Mouse (Mus musculus): ENCODE measurements around the gene B3gnt9. TPM values are rescaled to one million over a fixed set of nuclear protein-coding genes. Genes with fewer than 3 reads are reported as not detected.
"Not testable (repeated sequence)": the region's sequence is repeated elsewhere in the genome, so short reads cannot be mapped to it uniquely, and the experiment has no call there.

B3gnt9 gene
- polyA plus RNA-seq, 1 experiment from 2014 or later, result 8.6 TPM

GRCm38 (mm10) chr8:105294776-105295175, 39.8 kb upstream of the B3gnt9 start:
- peaks cover 24% of the 10 kb centered on the region for H3K4me1 ChIP-seq (ENCODE audit: control insufficient read depth, insufficient read depth, low read length)
- H3K9me3 ChIP-seq (replicated peaks; ENCODE audit: control insufficient read depth, low read length), result no peaks in the 10 kb centered on the region
- H3K27me3 ChIP-seq (ENCODE audit: control insufficient read depth, insufficient read depth, low read length), result peaks cover 15% of the 10 kb centered on the region
- ATAC-seq (replicated peaks; ENCODE audit: insufficient number of reproducible peaks, low FRiP score, low TSS enrichment), result no peak
- no peak overlapping the region; the same call in 1 of the 2 replicates for H3K27ac ChIP-seq (ENCODE audit: low read depth, low read length)
- H3K36me3 ChIP-seq (ENCODE audit: control insufficient read depth, insufficient read depth, low read length), result peaks cover 6% of the 10 kb centered on the region; the same call in 1 of the 2 replicates
- 64% methylated on average over 9 of the region's 9 CpGs for WGBS (ENCODE audit: insufficient replicate concordance)
- no peak overlapping the region for H3K4me3 ChIP-seq (ENCODE audit: low read depth, low read length)
- H3K4me2 ChIP-seq, result peak overlapping the region; percentile 28
- no peak overlapping the region for H3K9ac ChIP-seq (ENCODE audit: low read depth, low read length)

GRCm38 (mm10) chr8:105293405-105293804, 38.5 kb upstream of the B3gnt9 start:
- WGBS (ENCODE audit: insufficient replicate concordance), result 48% methylated on average over 19 of the region's 19 CpGs
- no peak overlapping the region for H3K4me3 ChIP-seq (ENCODE audit: low read depth, low read length)
- no peak overlapping the region for H3K4me2 ChIP-seq
- H3K27me3 ChIP-seq (ENCODE audit: control insufficient read depth, insufficient read depth, low read length), result peaks cover 16% of the 10 kb centered on the region
- no peak overlapping the region for H3K27ac ChIP-seq (ENCODE audit: low read depth, low read length)
- no peak overlapping the region for H3K9ac ChIP-seq (ENCODE audit: low read depth, low read length)
- H3K4me1 ChIP-seq (ENCODE audit: control insufficient read depth, insufficient read depth, low read length), result peaks cover 26% of the 10 kb centered on the region
- no peak for ATAC-seq (replicated peaks; ENCODE audit: insufficient number of reproducible peaks, low FRiP score, low TSS enrichment)
- no peaks in the 10 kb centered on the region for H3K36me3 ChIP-seq (ENCODE audit: control insufficient read depth, insufficient read depth, low read length)
- no peaks in the 10 kb centered on the region for H3K9me3 ChIP-seq (replicated peaks; ENCODE audit: control insufficient read depth, low read length)

GRCm38 (mm10) chr8:105292471-105292870, 37.5 kb upstream of the B3gnt9 start:
- ATAC-seq (replicated peaks; ENCODE audit: insufficient number of reproducible peaks, low FRiP score, low TSS enrichment), result no peak
- Histone ChIP-seq H3K9ac (ENCODE audit: low read depth, low read length) (no peak overlapping the region), H3K9me3 (replicated peaks; ENCODE audit: control insufficient read depth, low read length) (no peaks in the 10 kb centered on the region), H3K4me3 (ENCODE audit: low read depth, low read length) (no peak overlapping the region), H3K27me3 (ENCODE audit: control insufficient read depth, insufficient read depth, low read length) (peaks cover 16% of the 10 kb centered on the region), H3K4me2 (no peak overlapping the region), H3K4me1 (ENCODE audit: control insufficient read depth, insufficient read depth, low read length) (peaks cover 26% of the 10 kb centered on the region), H3K27ac (ENCODE audit: low read depth, low read length) (no peak overlapping the region), H3K36me3 (ENCODE audit: control insufficient read depth, insufficient read depth, low read length) (no peaks in the 10 kb centered on the region)
- 68% methylated on average over 7 of the region's 7 CpGs for WGBS (ENCODE audit: insufficient replicate concordance)

GRCm38 (mm10) chr8:105291802-105292201, 36.8 kb upstream of the B3gnt9 start:
- not testable (repeated sequence) for H3K4me2 ChIP-seq; H3K36me3 ChIP-seq (ENCODE audit: control insufficient read depth, insufficient read depth, low read length); H3K9me3 ChIP-seq (replicated peaks; ENCODE audit: control insufficient read depth, low read length); H3K4me3 ChIP-seq (ENCODE audit: low read depth, low read length); H3K9ac ChIP-seq (ENCODE audit: low read depth, low read length); ATAC-seq (replicated peaks; ENCODE audit: insufficient number of reproducible peaks, low FRiP score, low TSS enrichment); H3K27ac ChIP-seq (ENCODE audit: low read depth, low read length)
- H3K27me3 ChIP-seq (ENCODE audit: control insufficient read depth, insufficient read depth, low read length), result peaks cover 16% of the 10 kb centered on the region
- 62% methylated on average over 3 of the region's 3 CpGs for WGBS (ENCODE audit: insufficient replicate concordance)
- peaks cover 23% of the 10 kb centered on the region for H3K4me1 ChIP-seq (ENCODE audit: control insufficient read depth, insufficient read depth, low read length)

GRCm38 (mm10) chr8:105291364-105291763, 36.4 kb upstream of the B3gnt9 start:
- not testable (repeated sequence) for H3K4me3 ChIP-seq (ENCODE audit: low read depth, low read length); H3K4me2 ChIP-seq; H3K27ac ChIP-seq (ENCODE audit: low read depth, low read length); H3K9ac ChIP-seq (ENCODE audit: low read depth, low read length); H3K36me3 ChIP-seq (ENCODE audit: control insufficient read depth, insufficient read depth, low read length); H3K9me3 ChIP-seq (replicated peaks; ENCODE audit: control insufficient read depth, low read length); ATAC-seq (replicated peaks; ENCODE audit: insufficient number of reproducible peaks, low FRiP score, low TSS enrichment)
- Histone ChIP-seq H3K27me3 (ENCODE audit: control insufficient read depth, insufficient read depth, low read length) (peaks cover 16% of the 10 kb centered on the region), H3K4me1 (ENCODE audit: control insufficient read depth, insufficient read depth, low read length) (peaks cover 20% of the 10 kb centered on the region)
- 75% methylated on average over 8 of the region's 8 CpGs for WGBS (ENCODE audit: insufficient replicate concordance)

- peaks cover 16% of the 10 kb centered on the region for H3K27me3 ChIP-seq (ENCODE audit: control insufficient read depth, insufficient read depth, low read length)
- peak overlapping the region; percentile 92 for H3K4me2 ChIP-seq
- H3K4me3 ChIP-seq (ENCODE audit: low read depth, low read length), result peak overlapping the region; percentile 51; the same call in 1 of the 2 replicates
- no peaks in the 10 kb centered on the region for H3K36me3 ChIP-seq (ENCODE audit: control insufficient read depth, insufficient read depth, low read length)
- H3K27ac ChIP-seq (ENCODE audit: low read depth, low read length), result no peak overlapping the region
- H3K9me3 ChIP-seq (replicated peaks; ENCODE audit: control insufficient read depth, low read length), result no peaks in the 10 kb centered on the region
- no peak overlapping the region for H3K9ac ChIP-seq (ENCODE audit: low read depth, low read length)
- H3K4me1 ChIP-seq (ENCODE audit: control insufficient read depth, insufficient read depth, low read length), result peaks cover 20% of the 10 kb centered on the region
- ATAC-seq (replicated peaks; ENCODE audit: insufficient number of reproducible peaks, low FRiP score, low TSS enrichment), result no peak
- WGBS (ENCODE audit: insufficient replicate concordance), result 11% methylated on average over 31 of the region's 31 CpGs
These were observed 35.8 kb upstream of the B3gnt9 start for GRCm38 (mm10) chr8:105290554-105291314.

- Histone ChIP-seq H3K4me1 (ENCODE audit: control insufficient read depth, insufficient read depth, low read length) (peaks cover 20% of the 10 kb centered on the region), H3K4me3 (ENCODE audit: low read depth, low read length) (peak within 1 kb of the TSS; percentile 51), H3K36me3 (ENCODE audit: control insufficient read depth, insufficient read depth, low read length) (no peaks in the 10 kb centered on the region; the same call in 1 of the 2 replicates), H3K9ac (ENCODE audit: low read depth, low read length) (peak within 1 kb of the TSS; percentile 72), H3K4me2 (peak within 1 kb of the TSS; percentile 92), H3K27ac (ENCODE audit: low read depth, low read length) (peak within 1 kb of the TSS; percentile 57; the same call in 1 of the 2 replicates), H3K9me3 (replicated peaks; ENCODE audit: control insufficient read depth, low read length) (no peaks in the 10 kb centered on the region), H3K27me3 (ENCODE audit: control insufficient read depth, insufficient read depth, low read length) (peaks cover 16% of the 10 kb centered on the region)
- 1% methylated on average over 41 of the region's 43 CpGs for WGBS (ENCODE audit: insufficient replicate concordance)
- no peak for ATAC-seq (replicated peaks; ENCODE audit: insufficient number of reproducible peaks, low FRiP score, low TSS enrichment)
These were observed 35.0 kb upstream of the B3gnt9 start, which contains the start of gene 4931428F04Rik for GRCm38 (mm10) chr8:105289805-105290460. Gene 4931428F04Rik, minus strand, starts transcription at chr8:105289864.

GRCm38 (mm10) chr8:105288958-105289732, 34.2 kb upstream of the B3gnt9 start:
- no peaks in the 10 kb centered on the region; the same call in 1 of the 2 replicates for H3K36me3 ChIP-seq (ENCODE audit: control insufficient read depth, insufficient read depth, low read length)
- H3K9ac ChIP-seq (ENCODE audit: low read depth, low read length), result peak overlapping the region; percentile 72
- H3K27ac ChIP-seq (ENCODE audit: low read depth, low read length), result peak overlapping the region; percentile 57; the same call in 1 of the 2 replicates
- H3K27me3 ChIP-seq (ENCODE audit: control insufficient read depth, insufficient read depth, low read length), result peaks cover 16% of the 10 kb centered on the region
- H3K4me2 ChIP-seq, result peak overlapping the region; percentile 92
- peaks cover 20% of the 10 kb centered on the region for H3K4me1 ChIP-seq (ENCODE audit: control insufficient read depth, insufficient read depth, low read length)
- WGBS (ENCODE audit: insufficient replicate concordance), result 1% methylated on average over 53 of the region's 53 CpGs
- no peaks in the 10 kb centered on the region for H3K9me3 ChIP-seq (replicated peaks; ENCODE audit: control insufficient read depth, low read length)
- peak; percentile 92 for ATAC-seq (replicated peaks; ENCODE audit: insufficient number of reproducible peaks, low FRiP score, low TSS enrichment)
- peak overlapping the region; percentile 51 for H3K4me3 ChIP-seq (ENCODE audit: low read depth, low read length)
